Mouse (Mus musculus) right cerebral cortex, postnatal 25 days (tissue): ENCODE results near the gene Litaf.

ENCODE experiments used
- DNase-seq: peaks from one replicate; pipeline ENCODE4 v3.0.0; 2022

Litaf gene

DNA sequence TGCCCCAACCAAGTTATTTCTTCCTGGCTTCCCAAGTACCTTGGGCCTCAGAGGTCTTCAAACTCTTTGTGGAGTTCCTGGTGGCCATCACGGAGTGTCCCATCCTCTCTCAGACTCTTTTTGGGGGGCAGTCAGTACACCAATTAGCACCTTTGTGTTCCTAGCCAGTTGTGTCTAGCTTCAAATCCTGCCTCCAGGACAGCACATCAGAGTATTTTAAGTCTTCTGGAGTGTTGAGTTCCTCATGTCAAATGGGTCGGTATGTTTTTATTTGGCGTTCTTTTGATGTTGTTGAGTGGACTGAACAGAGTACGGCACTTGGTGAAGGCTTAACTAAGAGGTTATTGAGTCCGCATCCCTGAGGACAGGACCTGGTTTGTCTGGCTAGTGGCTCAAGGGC, 526 bp downstream of the Litaf start:
- no peak for DNase-seq

DNA sequence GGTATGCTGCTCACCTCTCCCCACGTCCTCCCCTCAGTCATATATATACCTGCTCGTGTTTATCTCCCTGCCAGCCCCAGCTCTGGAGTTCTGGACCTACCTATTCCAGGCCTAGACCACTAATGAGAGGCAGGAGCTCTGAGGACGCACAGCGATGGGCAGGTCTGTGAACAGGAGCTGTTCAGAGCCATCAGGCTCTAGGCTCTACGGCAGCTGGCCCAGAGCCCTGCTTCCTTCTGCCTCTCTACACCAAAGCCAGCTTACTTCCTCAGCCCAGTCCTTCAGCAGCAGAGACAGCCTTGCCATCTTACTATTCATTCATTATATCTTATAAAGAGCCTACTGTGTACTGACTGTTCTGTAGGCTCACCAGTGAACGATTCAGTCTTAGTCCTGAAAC, 1.2 kb downstream of the Litaf start:
- no peak for DNase-seq

DNA sequence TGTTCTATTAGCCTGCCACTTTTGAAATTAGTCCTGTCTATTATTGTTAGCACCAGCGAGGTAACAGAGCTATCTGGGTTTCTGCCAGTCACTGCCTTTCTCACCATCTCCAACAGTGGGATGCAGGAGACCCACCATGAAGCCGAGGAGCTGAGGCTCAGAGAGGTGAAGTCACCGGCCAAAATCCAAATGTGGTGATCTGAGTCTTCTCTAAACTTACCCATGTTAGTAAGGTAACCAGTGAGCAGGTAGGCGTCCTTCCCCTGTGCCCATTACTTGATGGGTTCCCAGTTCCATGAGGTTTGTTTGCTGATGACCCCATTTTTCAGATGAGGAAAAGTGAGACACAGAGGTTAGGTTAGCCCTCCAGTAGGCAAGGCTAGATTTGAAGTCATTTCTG, 1.6 kb downstream of the Litaf start:
- no peak for DNase-seq

DNA sequence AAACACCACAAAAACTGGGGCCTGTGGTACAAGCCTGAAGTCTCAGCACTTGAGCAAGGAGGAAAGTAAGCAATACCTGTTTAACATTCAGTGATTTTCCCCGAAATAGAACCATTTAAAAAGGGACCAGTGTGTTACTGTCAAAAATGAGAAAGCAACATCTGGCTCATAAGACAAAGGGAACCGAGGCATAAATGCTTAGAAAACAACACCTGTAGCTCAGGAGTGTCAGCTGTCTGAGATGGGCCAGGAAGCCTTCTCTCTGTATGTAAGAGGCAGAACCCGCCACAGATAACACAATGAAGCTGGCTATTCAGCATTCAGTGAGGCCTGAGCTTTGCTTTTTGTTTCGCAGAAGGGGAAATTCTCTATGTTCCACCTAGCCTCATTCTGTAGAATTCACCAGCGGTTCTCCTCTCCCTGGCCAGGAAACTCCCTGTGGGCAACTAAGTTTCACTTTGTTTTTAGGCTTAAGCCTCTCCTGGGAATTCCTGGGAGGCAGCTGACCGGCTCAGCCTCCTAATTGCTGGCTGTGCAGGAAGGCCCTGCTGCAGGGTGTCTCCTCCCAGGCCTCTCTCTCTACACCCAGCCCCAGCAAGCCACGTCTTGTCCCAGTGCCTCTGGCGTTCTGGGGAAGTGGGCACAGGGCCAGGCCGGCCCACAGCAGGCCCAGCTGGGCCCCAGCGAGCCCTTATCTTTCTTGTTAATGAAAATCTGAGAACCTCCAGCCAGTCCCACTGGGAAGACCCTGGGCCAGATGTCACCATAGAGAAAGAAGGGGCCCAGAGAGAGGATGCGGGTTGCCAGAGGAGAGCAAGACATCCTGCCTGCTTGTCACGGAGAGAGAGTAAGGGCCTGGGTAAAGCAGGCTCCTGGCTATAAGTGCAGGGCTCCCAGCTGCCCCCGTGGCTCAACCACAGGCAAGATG, 2.9 kb downstream of the Litaf start:
- no peak for DNase-seq

DNA sequence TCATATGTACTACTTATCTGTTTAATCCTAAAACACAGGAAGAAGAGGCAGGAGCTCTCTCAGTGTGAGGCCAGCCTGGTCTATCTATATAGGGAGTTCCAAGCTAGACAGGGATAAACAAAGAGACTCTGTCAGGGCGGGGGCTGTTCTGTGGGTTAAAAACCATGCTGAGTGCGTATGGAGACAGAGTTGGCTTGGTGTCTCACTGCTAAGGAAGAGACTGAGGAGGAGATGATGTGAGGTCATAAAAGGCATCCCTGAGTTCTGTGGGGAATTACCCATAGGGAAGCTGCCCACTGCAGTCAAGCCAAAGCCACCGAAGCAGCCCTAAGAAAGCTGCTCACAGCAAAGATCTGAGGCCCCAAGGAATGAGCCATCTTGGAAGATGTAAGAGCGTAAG, 5.3 kb downstream of the Litaf start, which contains the start of gene Snn:
TSS of gene Snn (plus strand) at position 301 of the 400 bp plus-strand sequence.
- DNase-seq = no peak

DNA sequence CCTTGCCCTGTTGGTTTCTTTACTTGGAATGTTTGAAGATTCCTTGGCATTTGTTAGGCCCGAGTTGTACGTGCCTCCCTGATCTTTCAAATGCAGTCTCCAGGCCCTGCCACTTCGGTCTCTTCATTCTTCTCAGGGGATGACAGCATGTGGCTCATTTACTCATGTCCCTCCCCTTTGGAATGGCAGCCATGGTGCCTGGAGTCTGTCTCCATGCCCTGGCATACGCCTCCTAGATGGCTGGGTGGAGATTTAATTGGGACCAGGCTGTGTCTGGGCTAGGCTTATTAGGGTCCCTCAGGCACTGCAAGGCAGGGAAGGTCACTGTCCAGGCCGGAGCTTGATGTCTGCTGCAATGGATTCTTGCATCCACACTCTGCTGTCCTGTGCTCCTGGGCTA, 10.0 kb downstream of the Litaf start:
- DNase-seq = no peak

DNA sequence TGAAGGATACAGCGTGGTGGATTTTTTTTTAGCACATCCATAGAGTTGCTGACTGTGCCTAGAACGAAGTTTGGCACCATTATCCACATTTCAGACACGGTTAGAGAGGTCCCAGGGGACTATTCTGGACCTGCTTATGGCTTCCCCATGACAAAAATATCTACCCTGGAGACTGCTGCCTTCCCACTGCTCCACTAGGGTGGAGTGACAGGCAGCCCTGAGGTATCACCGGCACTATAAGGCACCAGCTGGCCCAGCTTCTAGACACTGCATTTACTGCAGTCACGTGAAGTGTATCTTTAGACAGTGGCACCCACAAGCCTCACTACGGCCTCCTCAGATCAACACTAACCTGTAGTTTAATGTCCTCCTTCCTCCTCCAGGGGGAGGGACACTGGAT, 11.1 kb downstream of the Litaf start:
- no peak for DNase-seq

DNA sequence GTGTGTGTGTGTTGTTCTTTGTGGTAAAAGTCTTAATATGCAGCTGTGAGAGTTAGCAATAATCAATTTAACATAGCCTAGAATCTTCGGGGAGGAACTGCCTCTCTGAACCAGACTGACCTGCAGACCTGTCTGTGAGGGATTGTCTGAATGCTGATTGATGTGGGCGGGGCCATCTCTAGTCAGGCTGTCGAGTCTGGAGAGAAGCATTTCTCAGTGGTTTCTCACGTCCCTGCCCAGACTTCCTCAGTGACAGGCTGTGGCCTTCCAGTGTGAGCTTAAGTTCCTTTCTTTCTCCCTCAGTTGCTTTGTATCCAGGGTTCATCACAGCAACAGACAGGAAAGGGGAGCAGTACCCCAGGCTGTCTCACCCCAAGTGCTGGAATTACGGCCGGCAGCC, 11.5 kb downstream of the Litaf start:
- no peak for DNase-seq

DNA sequence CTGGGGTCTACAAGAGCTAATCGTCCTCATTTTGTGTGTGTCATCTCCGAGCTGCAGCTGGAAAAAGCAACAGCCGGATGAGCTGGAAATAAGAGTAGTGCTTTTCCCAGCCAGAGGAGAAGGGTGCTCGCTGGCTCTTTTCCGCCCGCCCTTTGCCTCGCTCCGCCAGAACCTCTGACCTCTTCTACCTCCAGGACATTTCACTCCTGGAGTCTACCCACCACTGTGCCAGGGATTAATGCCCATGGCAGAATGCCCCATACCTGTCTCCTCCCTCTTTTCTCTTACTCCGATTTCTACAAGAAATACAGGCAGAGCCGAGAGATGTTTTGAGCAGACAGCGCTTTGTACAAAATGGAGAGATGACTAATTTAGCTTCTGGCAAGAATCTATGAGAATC, 14.8 kb downstream of the Litaf start:
- DNase-seq = no peak

DNA sequence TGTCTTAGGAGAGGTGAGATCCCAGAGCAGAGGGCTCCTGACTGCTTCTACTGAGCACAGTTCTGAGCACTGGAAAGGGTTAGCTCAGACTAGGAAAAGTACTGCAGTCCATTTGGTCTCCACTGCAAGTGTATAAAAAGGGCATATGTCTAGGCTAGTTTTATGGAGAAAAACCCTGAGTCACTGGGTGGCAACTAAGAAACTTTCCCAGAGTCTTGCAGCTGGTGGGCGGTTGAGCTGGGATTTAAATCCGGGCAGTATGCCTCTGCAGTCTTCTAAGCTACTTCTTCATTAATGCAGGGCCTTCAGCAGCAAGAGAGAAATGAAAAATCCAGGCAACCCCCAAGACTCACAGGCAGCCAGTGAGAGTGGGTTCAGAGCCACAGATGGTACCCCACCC, 15.7 kb downstream of the Litaf start:
- no peak for DNase-seq

DNA sequence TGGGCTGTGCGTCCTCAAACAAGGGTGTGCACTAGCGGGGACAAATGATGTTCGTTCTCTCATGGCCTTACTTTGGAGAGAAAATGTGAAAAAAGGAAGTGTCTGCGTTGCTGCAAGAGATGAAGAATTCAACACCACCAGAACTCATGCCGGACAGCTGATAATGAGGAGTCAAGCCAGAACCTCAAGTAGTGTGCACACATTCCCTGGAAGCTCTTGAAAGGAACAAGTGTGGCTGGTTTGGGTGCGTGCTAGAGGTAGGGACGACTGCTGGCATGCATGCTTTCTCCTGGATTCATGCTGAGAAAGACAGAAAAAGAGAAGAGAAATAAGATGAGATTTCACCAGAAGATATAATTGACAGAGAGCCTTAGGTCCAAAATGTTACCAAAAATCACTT, 18.8 kb downstream of the Litaf start:
- no peak for DNase-seq

DNA sequence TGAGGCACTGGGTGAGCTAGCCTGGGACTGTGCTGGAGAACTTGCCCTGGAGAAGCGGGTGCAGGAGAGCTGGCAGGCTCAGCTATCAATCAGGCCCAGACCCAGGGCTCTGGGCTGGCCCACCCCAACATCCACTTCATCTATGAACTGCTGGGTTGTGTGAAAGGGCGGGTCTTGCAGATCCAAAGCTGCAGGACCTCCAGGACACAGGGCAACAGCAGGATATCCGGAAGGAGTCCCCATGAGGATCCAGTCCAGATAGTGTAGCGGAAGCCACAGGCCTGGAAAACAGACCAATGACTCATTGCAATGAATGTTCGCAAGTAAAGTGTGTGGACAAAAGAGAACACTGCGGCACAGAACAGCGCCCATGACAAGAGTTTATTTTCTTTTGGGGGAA, 19.5 kb downstream of the Litaf start:
- no peak for DNase-seq

DNA sequence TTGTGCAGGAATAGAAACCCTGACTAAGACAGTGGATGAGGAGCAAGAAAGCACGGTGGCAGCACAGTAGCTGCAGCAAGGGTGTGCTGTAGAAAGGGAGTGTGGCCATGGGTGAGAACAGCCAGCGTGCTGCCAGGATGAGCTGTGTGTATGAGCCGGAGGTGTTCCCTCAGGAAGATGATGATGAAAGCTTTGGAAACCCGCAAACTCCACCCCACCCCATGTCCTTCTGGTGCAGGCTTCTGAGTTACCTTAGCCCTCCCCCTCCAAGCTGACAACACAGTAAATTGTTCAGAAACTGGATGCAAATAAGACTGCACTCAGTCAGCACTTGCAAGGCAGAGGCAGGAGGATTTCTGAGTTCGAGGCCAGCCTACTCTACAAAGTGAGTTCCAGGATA, 22.7 kb downstream of the Litaf start:
- no peak for DNase-seq

DNA sequence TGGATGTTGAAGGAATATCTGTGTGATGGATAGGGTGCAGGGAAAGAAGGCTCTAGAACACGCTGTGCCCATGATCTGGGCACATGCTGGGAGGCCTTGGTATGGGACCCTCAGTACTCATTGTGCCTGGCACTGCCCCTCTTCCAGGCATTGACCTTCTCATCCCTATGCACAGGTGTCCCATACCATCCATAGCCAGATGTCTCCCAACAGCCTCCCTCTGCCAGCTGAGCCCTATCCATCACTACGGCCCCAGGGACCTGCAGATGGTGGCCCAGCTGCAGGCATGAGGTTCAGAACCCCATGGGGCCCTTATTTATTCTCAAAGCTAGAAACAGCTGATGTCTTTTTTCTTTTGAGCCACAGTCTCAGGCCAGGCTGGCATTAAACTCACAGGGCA, 25.4 kb downstream of the Litaf start:
- DNase-seq = no peak

DNA sequence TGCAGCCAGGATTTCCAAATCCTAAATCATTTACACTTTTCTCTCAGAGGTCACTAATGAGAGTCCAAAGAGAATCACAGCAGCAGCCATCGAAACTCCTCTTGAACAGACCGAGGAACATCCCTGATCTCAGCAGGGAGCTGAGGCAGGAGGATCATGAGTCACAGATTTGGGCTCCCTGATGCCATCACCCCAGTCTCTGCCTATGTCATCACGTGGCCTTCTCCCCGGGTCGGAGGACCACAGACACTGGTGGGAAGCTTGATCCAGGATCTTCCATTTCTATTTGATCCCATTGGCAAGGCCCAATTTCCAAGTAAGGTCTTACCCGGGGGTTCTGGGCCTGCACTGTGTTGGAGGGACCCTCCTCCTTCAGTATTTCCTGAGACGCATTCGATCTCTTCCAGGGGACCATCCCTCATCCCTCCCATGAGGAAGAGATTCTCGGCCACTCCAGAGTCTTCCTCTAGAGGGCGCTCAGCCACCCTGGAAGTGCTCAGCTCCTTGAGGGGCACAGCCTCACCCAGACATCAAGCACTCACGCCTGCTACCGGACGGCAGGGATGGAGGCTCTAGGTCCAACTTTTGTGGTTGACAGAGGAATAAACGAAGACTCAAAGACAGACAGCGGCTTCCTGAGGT, 30.0 kb downstream of the Litaf start:
- DNase-seq = peak; percentile 61

DNA sequence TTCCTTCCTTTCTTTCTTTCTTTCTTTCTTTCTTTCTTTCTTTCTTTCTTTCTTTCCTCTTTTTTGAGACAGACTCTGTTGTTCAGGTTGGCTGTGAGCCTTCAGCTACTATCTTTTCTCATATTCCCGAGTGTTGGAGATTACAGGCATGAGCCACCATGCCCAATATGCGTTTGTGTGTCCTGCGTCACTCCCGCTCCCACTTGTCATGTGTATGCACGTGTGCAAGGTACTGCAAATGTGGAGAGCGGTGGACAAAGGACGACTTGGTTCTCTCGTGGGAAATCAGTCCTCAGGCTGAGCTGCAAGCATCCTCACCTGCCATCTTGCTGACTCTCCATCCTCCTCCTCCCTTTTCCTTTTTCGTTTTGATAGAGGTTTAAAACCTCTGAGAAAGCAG, 30.7 kb downstream of the Litaf start:
- no peak for DNase-seq

DNA sequence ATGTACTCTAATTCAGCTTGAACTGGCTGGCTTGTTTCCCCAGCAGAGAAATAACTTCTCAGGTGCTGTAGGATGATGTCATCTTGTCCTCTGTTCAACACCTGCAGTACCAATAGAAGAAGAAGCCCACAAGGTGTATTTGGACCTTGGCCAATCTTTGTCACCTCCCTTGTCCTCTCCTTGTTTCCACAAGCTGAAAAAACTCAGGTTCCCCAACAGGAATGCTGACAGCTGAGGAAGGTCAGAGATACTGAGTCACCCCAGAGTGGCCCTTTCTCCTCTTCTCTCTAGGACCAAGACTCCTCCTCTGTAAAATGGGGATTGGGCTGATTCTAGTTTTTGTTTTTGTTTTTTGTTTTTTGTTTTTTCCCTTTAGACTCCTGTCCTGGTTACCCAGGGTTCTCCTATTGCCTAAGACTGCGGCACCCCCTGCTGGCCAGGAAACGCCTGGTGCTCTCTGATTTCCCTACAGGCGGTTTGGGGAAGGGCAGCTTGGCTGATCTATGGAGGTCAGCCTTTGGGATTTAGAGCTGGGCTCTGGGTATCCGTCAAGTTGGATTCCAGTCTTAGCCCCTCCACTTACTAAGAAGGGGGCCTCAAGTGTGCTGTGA, 31.7 kb downstream of the Litaf start:
- peak; percentile 73 for DNase-seq

DNA sequence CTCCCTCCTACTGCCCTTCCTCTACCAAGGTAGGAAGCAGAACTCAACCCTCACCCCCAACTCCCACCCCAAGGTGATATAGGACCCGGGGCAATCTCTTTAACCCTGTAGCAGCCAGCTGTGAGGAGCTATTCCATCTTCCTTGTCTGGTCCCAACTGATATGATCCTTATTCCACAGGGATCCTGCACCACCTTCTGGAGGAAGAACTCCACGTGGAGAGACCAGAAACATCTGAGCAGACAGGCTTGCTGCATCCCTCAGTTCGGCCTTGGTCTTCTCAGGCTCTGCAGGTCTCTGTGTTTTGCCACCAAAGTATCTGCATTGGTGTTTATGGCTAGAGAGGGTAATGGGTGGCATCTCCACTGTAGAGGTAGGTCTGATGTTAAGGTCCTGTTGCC, 34.6 kb downstream of the Litaf start:
- no peak for DNase-seq

DNA sequence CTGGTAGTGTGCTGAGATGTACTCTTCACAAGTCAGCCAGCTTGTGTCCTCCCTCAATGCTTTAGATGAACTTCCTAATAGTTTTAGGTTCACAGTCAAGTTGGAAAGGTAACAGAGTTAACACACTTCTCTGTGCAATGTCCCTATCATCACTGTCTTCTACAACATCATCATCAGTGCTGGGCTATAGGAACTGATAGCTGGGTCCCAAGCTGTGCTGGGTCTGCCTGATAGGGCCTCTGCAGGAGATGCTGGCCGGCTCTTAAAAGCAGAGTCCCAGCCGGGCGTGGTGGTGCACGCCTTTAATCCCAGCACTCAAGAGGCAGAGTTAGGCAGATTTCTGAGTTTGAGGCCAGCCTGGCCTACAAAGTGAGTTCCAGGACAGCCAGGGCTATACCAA, 35.1 kb downstream of the Litaf start:
- DNase-seq = no peak

DNA sequence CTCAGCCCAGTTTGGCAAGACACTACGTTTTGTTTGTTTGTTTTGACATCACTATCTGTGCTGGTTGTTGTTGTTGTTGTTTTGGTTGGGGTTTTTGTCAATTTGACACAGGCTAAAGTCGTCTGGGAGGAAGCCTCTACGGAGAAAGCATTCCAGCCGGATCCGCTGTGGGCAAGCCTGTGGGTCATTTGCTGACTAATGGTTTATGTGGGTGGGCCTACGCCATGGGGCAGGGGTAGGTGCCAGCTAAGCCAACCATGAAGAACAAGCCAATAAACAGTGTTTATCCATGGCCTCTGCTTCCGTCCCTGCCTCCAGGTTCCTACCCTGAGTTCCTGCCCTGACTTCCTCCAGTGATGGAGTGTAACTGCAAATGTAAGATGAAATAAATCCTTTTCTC, 37.8 kb downstream of the Litaf start:
- no peak for DNase-seq

DNA sequence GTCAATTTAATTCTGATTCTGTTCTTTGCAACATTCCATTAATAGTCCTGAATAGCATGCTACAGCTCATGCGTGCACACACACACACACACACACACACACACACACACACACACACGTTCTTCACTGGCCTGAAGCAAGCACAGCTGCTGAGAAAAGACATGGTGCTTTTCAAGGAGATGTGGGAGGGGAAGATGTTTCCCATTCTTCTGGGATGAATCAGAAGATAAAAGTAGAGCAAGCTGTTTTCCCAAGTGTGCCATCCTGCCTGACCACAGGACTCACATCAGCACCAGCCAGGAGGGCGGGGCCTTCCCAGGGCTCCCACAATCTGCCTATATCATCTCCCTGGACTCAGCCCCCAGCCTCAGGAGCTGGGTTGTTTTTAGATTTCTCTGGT, 41.1 kb downstream of the Litaf start:
- DNase-seq = no peak

DNA sequence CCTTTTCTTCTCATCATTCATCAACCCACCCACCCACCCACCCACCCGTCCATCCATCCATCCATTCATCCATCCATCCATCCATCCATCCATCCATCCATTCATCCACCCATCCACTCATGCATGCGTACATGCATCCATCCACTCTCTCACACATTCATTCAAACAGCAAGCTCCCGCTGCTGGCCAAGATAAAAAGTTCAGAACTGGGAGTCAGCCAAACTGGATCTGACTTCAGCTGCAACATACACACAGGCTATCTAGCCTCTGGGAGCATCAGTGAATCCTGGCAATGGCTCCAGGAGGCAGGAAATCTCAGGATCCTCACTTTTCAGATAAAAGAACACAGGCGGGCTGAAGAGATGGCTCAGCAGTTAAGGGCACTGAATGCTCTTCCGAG, 42.3 kb downstream of the Litaf start:
- no peak for DNase-seq

DNA sequence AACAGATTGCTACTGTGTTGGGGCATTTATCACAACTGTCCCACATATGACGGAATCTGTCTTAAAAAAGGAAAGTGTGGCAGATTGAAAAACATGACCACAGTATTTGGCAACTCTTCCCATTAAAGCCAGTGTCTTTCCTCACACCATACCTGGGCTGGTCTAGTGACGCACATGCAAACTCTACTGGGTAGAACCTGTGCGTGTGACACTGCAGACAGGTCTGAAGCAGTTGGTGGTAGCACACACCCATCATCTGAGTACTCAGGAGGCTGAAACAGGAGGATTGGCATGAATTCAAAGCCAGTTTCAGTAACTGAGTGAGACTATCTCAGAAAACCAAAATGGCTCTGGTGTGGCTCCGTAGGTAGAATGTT, 43.9 kb downstream of the Litaf start:
- DNase-seq = no peak

DNA sequence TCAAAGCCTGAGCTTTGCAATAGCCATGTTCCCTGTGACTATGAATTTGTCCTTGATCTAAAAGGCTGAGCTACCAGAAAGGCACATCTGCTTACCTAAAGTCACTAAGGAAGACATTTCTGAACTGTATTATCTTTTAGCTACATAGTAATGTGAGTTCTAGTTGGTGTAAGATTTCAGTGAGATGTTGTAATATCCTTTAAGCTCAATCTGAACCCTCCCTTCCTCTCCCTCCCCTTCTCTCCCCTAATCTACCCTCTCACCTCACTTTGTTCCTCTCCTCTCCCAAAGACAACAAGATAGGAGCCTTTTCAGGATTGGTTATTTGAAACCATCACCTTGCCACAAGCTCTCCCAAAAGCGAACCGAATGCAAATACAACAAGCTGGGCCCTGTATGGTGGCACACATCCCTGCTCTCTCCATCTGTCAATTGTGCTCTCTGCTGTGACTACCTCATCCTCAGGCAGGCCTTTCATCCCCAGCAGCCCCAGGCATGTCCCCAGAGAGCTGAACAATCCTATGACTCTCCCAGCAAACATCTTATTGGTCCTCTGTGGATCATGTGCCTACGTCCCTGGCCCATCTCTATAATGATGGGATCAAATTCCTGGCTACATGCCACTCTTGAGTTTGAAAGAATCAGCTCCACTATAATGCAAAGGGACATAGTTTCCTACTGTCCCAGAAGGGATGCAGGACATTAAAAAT, 44.4 kb downstream of the Litaf start:
- DNase-seq = no peak
